Mouse (Mus musculus) hindbrain, embryonic 12.5 days (tissue): ENCODE measurements around the gene Gpr84. TPM values are rescaled to one million over a fixed set of nuclear protein-coding genes. Genes with fewer than 3 reads are reported as not detected.
A peak's percentile ranks its signal among the peaks of the same experiment; 100 is the strongest.

Experiments used
- ATAC-seq: fragments of 200-750 bp; cut with Nextera tagmentation; 2 replicates; pipeline ENCODE4 v1.8.0; 2017; ENCODE audit warnings: moderate TSS enrichment; ENCODE audit not compliant: low FRiP score
- H3K27ac ChIP-seq: fragments of 300-500 bp; sonication (generic); 2 replicates; pipeline ENCODE4 v1.5.1; 2016; ENCODE audit warnings: mild to moderate bottlenecking
- H3K27me3 ChIP-seq: fragments of 300-500 bp; sonication (generic); 2 replicates; pipeline ENCODE4 v1.6.1; 2016; ENCODE audit warnings: mild to moderate bottlenecking
- H3K36me3 ChIP-seq: fragments of 300-500 bp; sonication (generic); 2 replicates; pipeline ENCODE4 v1.6.1; 2016; ENCODE audit warnings: mild to moderate bottlenecking
- H3K4me1 ChIP-seq: fragments of 300-500 bp; sonication (generic); 2 replicates; pipeline ENCODE4 v1.6.1; 2016
- H3K4me2 ChIP-seq: fragments of 300-500 bp; sonication (generic); replicated peaks from 2 replicates; pipeline ENCODE4 v1.6.1; 2016; ENCODE audit warnings: mild to moderate bottlenecking
- H3K4me3 ChIP-seq: fragments of 300-500 bp; sonication (generic); 2 replicates; pipeline ENCODE4 v1.5.1; 2016; ENCODE audit warnings: mild to moderate bottlenecking
- H3K9ac ChIP-seq: fragments of 300-500 bp; sonication (generic); 2 replicates; pipeline ENCODE4 v1.6.1; 2016; ENCODE audit warnings: mild to moderate bottlenecking, moderate library complexity
- H3K9me3 ChIP-seq: fragments of 300-500 bp; sonication (generic); replicated peaks from 2 replicates; pipeline ENCODE4 v1.6.1; 2016; ENCODE audit warnings: mild to moderate bottlenecking
- WGBS: fragments of 180-500 bp; shearing (Covaris S2); methylation state at CpG from one replicate; pipeline ENCODE4 v1.1.7; 2016; 5-methylcytosine and 5-hydroxymethylcytosine counted together
- polyA plus RNA-seq: library from polyadenylated mRNA; unstranded; fragments of >200 nt; fragmentation: Nextera tagmentation; extraction: Ambion mirVana; gene quantifications from 2 replicates; pipeline ENCODE4 v1.2.1, GENCODE M21; 2016

Gene Gpr84
- polyA plus RNA-seq, 1 experiment from 2014 or later, result 0.36 TPM

DNA sequence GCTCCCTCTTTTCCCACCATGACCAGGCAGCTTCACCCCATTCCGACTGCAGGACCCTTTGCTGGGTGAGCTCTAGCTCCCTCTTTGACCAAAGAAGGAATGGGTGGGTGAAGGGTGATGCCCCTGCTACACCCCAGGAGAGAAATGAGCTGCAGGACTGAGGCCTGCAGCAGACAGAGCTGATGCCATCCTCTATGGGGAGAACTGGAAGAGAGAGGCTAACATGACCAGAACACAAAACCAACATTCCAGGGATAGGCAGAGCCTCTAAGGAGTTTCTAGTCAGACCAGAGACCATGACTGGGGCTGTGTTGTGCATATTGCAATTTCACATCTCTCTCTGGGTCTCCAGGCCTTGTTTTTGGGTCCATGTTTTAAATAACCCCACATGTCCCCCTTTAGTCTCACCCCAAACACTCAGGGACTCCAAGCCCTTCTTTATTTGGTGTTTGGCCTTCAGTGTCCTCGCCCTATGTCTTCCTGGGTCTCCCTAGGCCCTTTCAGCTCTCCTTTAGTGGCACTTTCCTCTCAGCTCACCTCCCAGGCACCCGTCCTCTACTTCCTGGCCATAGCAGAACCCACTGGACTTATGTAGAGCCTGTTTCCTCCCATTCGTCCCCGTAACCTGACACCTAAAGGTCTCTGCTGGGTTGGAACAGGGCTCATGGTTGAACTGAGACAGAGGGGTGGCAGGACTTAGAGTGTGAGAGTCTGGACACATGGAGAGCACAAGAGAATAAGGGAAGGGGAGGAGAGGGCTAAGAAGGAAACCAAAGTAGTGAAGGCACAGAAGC lies 8.7 kb downstream of the Gpr84 start:
- no peak for ATAC-seq
- WGBS, result 27% methylated on average over 4 of the region's 5 CpGs

GRCm38 (mm10) chr15:103301046-103301445 lies 9.4 kb downstream of the Gpr84 start:
- Histone ChIP-seq H3K4me1 (peaks cover 93% of the 10 kb centered on the region), H3K4me2 (peak overlapping the region; percentile 47), H3K27me3 (no peaks in the 10 kb centered on the region), H3K4me3 (no peak overlapping the region), H3K9ac (peak overlapping the region; percentile 64; the same call in 1 of the 2 replicates), H3K27ac (peak overlapping the region; percentile 98), H3K9me3 (no peaks in the 10 kb centered on the region), H3K36me3 (0 out of 2 replicates have a peak, but pooled peaks cover 3% of the 10 kb centered on the region)
- WGBS, result 16% methylated on average over 2 of the region's 2 CpGs
- no peak for ATAC-seq

More for the DNA sequence above, 8.7 kb downstream of the Gpr84 start:
- no peaks in the 10 kb centered on the region for H3K36me3 ChIP-seq
- peak overlapping the region; percentile 98 for H3K27ac ChIP-seq
- H3K9ac ChIP-seq, result peak overlapping the region; percentile 64
- H3K9me3 ChIP-seq, result no peaks in the 10 kb centered on the region
- peaks cover 92% of the 10 kb centered on the region for H3K4me1 ChIP-seq
- peak overlapping the region; percentile 47 for H3K4me2 ChIP-seq
- no peaks in the 10 kb centered on the region for H3K27me3 ChIP-seq
- H3K4me3 ChIP-seq, result no peak overlapping the region

GRCm38 (mm10) chr15:103300560-103300959 lies 9.9 kb downstream of the Gpr84 start:
- no peaks in the 10 kb centered on the region for H3K27me3 ChIP-seq
- peaks cover 93% of the 10 kb centered on the region for H3K4me1 ChIP-seq
- peak overlapping the region; percentile 98 for H3K27ac ChIP-seq
- H3K4me3 ChIP-seq, result peak overlapping the region; percentile 15; the same call in 1 of the 2 replicates
- 0 out of 2 replicates have a peak, but pooled peaks cover 3% of the 10 kb centered on the region for H3K36me3 ChIP-seq
- peak; percentile 5; the same call in 1 of the 2 replicates for ATAC-seq
- H3K9ac ChIP-seq, result peak overlapping the region; percentile 64; the same call in 1 of the 2 replicates
- H3K4me2 ChIP-seq, result peak overlapping the region; percentile 47
- WGBS, result 2% methylated on average over 2 of the region's 2 CpGs
- H3K9me3 ChIP-seq, result no peaks in the 10 kb centered on the region

DNA sequence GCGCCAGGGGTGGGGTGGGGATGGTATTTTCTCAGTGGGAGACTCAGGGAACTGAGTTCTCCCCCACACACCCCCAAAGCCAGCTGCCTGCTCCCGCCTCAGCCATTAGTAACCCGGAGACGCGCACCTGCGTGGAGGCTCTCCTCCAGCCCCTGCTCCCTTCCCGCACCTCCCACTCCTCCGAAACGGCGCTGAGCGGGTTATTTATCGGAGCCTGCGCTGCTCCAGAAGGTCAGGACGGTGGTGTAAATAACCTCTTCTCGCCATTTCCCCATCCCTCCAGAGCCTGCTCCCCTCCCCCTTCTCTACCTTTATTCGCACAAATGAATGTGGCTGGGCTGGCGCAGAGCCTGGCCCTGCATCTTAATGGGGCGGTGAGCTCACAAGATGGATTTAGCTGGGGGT lies 10.3 kb downstream of the Gpr84 start:
- peak; percentile 69 for ATAC-seq
- peaks cover 97% of the 10 kb centered on the region for H3K4me1 ChIP-seq
- peak overlapping the region; percentile 15 for H3K4me3 ChIP-seq
- peak overlapping the region; percentile 98 for H3K27ac ChIP-seq
- H3K9me3 ChIP-seq, result no peaks in the 10 kb centered on the region
- 0 out of 2 replicates have a peak, but pooled peaks cover 3% of the 10 kb centered on the region for H3K36me3 ChIP-seq
- 8% methylated on average over 18 of the region's 18 CpGs for WGBS
- H3K4me2 ChIP-seq, result peak overlapping the region; percentile 47
- H3K27me3 ChIP-seq, result no peaks in the 10 kb centered on the region
- peak overlapping the region; percentile 64 for H3K9ac ChIP-seq

- Histone ChIP-seq H3K36me3 (0 out of 2 replicates have a peak, but pooled peaks cover 3% of the 10 kb centered on the region), H3K27me3 (no peaks in the 10 kb centered on the region), H3K9ac (peak overlapping the region; percentile 64), H3K4me1 (peaks cover 95% of the 10 kb centered on the region), H3K4me2 (peak overlapping the region; percentile 47), H3K27ac (peak overlapping the region; percentile 98), H3K9me3 (no peaks in the 10 kb centered on the region), H3K4me3 (peak overlapping the region; percentile 15)
- WGBS, result 30% methylated on average over 8 of the region's 8 CpGs
- ATAC-seq, result no peak
Observed at GRCm38 (mm10) chr15:103299644-103300043, 10.8 kb downstream of the Gpr84 start.

DNA sequence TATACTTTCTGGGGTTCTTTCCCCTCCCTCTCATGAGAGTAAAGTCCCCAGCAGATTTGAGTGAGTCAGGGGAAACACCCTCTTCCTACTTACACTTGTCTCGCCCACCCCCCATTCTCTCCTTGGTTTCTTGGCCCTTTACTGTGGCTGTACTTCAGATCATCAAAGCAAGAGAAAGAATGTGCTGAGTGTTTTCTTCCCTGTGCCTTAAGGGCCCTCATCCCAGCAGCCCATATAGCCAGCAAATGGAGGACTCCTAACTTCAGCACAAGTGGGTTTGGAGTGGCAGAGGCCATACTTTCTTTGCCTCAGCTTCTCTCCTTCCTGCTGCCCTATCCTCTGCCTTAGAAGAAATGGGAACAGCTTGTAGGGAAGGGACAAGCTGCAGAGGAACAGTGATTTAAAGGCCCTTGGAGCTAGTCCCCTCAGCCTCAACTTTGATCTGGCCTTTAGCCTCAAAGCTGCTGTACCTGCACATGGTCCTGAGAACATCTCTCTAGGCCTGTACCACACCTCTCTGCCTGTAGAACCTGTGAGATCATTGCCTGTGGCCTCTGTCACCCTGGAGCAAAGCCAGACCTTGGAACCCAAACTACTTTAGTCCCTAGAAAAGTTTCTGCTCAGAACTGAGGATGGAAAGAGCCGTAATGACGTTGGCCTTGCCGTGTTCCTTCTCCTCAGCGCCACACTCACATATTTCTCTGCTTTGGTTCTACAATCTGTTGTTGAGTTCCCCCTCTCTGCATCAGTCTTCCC lies 11.4 kb downstream of the Gpr84 start:
- H3K4me3 ChIP-seq, result no peak overlapping the region
- H3K9ac ChIP-seq, result peak overlapping the region; percentile 64
- peak overlapping the region; percentile 98 for H3K27ac ChIP-seq
- 0 out of 2 replicates have a peak, but pooled peaks cover 3% of the 10 kb centered on the region for H3K36me3 ChIP-seq
- peak overlapping the region; percentile 47 for H3K4me2 ChIP-seq
- H3K27me3 ChIP-seq, result no peaks in the 10 kb centered on the region
- WGBS, result 82% methylated on average over 5 of the region's 5 CpGs
- H3K9me3 ChIP-seq, result no peaks in the 10 kb centered on the region
- peaks cover 89% of the 10 kb centered on the region for H3K4me1 ChIP-seq
- ATAC-seq, result no peak

GRCm38 (mm10) chr15:103298026-103298425 lies 12.4 kb downstream of the Gpr84 start:
- Histone ChIP-seq H3K27ac (peak overlapping the region; percentile 98), H3K9ac (no peak overlapping the region), H3K36me3 (peaks cover 12% of the 10 kb centered on the region; the same call in 1 of the 2 replicates), H3K9me3 (no peaks in the 10 kb centered on the region), H3K27me3 (no peaks in the 10 kb centered on the region), H3K4me3 (no peak overlapping the region), H3K4me2 (no peak overlapping the region), H3K4me1 (peaks cover 79% of the 10 kb centered on the region)
- WGBS, result 53% methylated on average over 3 of the region's 3 CpGs
- ATAC-seq, result no peak

- Histone ChIP-seq H3K36me3 (peaks cover 19% of the 10 kb centered on the region), H3K27me3 (no peaks in the 10 kb centered on the region), H3K4me1 (peaks cover 72% of the 10 kb centered on the region), H3K4me2 (no peak overlapping the region), H3K9ac (no peak overlapping the region), H3K9me3 (no peaks in the 10 kb centered on the region), H3K27ac (peak overlapping the region; percentile 98), H3K4me3 (no peak overlapping the region)
- 47% methylated on average over 6 of the region's 6 CpGs for WGBS
- no peak for ATAC-seq
Observed at GRCm38 (mm10) chr15:103297313-103297712, 13.1 kb downstream of the Gpr84 start.

DNA sequence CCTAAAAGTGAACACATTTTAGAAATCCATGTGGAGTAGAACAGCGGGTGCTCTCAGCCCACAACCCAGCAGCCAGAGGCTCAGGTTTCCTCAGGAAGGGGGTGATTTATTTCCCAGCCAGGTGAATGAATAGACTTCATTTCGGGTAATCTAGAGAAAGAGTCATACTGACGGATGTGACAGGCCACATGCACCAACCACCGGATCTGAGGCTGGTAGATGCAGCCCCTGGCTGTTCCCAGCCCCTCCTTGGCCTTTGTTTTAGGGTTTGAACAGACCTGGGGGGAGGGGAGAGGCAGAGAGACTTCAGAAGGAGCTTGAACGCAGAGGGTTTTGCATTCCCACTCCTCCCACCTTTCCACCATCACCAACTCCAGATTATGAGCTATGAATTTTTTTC lies 14.6 kb downstream of the Gpr84 start:
- Histone ChIP-seq H3K27me3 (no peaks in the 10 kb centered on the region), H3K4me1 (peaks cover 57% of the 10 kb centered on the region), H3K27ac (peak overlapping the region; percentile 98), H3K4me2 (no peak overlapping the region), H3K36me3 (peaks cover 33% of the 10 kb centered on the region), H3K4me3 (no peak overlapping the region), H3K9ac (no peak overlapping the region), H3K9me3 (no peaks in the 10 kb centered on the region)
- ATAC-seq, result no peak
- WGBS, result 9% methylated on average over 5 of the region's 5 CpGs

DNA sequence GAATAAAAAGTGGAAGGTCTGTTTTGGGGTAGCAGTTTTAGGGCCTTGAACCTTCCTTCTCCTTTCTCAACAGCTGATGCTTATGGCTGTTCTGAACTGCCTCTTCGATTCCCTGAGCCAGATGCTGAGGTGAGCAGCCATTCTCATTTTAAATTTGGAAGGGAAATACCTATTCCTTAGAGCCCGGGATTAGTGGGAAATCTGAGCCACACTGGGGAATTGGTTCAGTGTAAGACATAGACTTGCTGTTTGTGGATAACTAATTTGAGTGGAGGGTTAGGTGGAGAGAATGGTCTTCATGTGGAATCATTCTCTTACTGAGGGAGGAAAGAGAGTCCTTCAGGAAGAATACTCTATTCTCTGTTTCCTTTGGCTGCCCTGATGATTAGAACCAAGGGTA lies 15.8 kb downstream of the Gpr84 start:
- Histone ChIP-seq H3K9ac (no peak overlapping the region), H3K36me3 (peaks cover 44% of the 10 kb centered on the region), H3K4me3 (no peak overlapping the region), H3K4me2 (no peak overlapping the region), H3K27ac (peak overlapping the region; percentile 52), H3K4me1 (peaks cover 50% of the 10 kb centered on the region), H3K9me3 (no peaks in the 10 kb centered on the region), H3K27me3 (no peaks in the 10 kb centered on the region)
- WGBS, result 69% methylated on average over 2 of the region's 2 CpGs
- ATAC-seq, result no peak

- Histone ChIP-seq H3K4me3 (no peak overlapping the region), H3K4me1 (peaks cover 49% of the 10 kb centered on the region), H3K27me3 (no peaks in the 10 kb centered on the region), H3K36me3 (peaks cover 45% of the 10 kb centered on the region), H3K9me3 (no peaks in the 10 kb centered on the region), H3K9ac (no peak overlapping the region), H3K27ac (no peak overlapping the region), H3K4me2 (no peak overlapping the region)
- ATAC-seq, result no peak
- 97% methylated on average over 2 of the region's 2 CpGs for WGBS
Observed at GRCm38 (mm10) chr15:103293375-103293774, 17.0 kb downstream of the Gpr84 start.

GRCm38 (mm10) chr15:103292673-103293345 lies 17.6 kb downstream of the Gpr84 start:
- Histone ChIP-seq H3K4me2 (no peak overlapping the region), H3K9me3 (no peaks in the 10 kb centered on the region), H3K4me1 (peaks cover 48% of the 10 kb centered on the region), H3K27ac (0 out of 2 replicates have a peak overlapping the region, but pooled peaks have one; percentile 3), H3K36me3 (peaks cover 45% of the 10 kb centered on the region), H3K27me3 (no peaks in the 10 kb centered on the region), H3K4me3 (no peak overlapping the region), H3K9ac (no peak overlapping the region)
- ATAC-seq, result no peak
- WGBS, result 89% methylated on average over 4 of the region's 4 CpGs
